Mouse (Mus musculus) heart, postnatal 25 days (tissue): ENCODE data around the gene Nsun6. TPM values are rescaled to one million over a fixed set of nuclear protein-coding genes. Genes with fewer than 3 reads are reported as not detected.

Experiments
- DNase-seq: peaks from one replicate; pipeline ENCODE4 v3.0.0; 2022; ENCODE audit warnings: low spot score
- intact Hi-C: fragments of 180-260 bp; cut with DNase I; formaldehyde crosslinking; loops from one replicate; pipeline ENCODE4 v1.15.1; 2025
- total RNA-seq, 2 experiments: library from RNA; stranded (reverse); gene quantifications; 2 replicates each; pipeline ENCODE4 v1.2.3; 2021

Nsun6 gene
- 1 to 10 TPM; 2.2 to 5.3 TPM for total RNA-seq

DNA sequence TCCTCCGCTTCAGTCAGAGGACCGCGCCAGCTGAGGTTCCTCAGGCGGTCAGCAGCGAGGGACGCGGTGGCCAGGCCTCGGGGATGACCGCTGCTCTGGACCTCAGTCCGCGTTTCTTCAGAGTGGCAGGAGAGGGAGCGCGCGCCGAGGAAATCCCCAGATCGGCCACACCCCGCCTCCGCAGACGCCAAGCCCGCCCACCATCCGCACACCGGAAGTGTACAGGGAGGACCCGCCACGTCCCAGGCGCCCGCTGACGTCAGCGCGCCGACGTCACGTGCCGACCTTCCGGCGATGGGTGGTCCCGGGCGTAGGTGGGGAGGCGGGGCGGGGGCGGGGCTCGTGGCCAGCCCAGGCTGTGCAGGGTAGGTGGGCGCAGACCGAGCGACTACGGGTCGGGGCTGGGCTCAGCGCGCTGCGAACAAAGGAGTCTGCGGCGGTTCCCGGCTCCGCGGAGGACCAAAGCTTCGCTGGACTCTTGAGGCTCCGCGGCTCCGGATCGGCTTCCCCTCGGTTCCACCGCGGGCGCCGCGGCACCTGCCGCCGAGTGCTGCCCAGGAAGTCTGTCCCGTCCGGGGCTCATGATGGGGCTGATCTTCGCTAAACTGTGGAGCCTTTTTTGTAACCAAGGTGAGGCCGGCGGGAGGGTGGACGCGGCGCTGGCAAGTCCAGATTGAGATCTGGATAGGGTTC, at the start of gene Nsun6:
Gene Nsun6 (minus strand): TSS at position 125 of the 693 bp plus-strand sequence.
- DNase-seq = peak; percentile 93
- intact Hi-C loops = loop anchor here (10.0 kb wide), 1 partner anchor 980 kb away; the partner anchor contains the start of gene Stam

GRCm38 (mm10) chr2:15104386-15104785, 49.5 kb upstream of the Nsun6 start:
- DNase-seq = no peak

DNA sequence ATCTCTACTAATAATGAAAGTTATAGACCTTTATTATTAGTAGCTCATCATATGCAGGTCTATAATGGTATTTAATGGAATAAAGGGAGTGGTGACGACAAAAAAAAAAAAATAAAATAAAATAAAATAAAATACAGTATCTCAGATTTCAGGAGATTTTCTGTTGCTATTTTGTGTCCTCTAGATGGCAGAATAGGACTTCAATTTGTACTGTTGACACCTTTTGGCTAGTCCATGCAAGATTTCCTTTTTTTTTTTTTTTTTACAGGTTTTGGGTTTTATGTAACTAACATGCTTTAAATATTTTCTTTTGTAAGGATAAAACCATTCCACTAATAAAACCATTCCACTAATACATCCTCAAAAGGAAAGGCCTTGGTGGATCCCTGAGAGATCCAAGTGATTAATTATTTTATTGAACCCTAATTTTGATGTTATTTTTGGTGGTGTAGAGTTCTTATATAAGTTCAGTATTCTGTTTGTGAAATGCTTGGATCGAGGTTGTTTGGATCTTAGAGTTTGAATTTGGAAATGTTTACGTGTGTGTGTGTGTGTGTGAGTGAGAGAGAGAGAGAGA, 41.7 kb upstream of the Nsun6 start:
- intact Hi-C loops = loop anchor here (5.0 kb wide), 1 partner anchor 1216 kb away; no protein-coding TSS in a partner anchor
- DNase-seq = no peak

More at GRCm38 (mm10) chr2:15104386-15104785, 49.5 kb upstream of the Nsun6 start:
- intact Hi-C loops = no loop called here

GRCm38 (mm10) chr2:15087308-15087707, 32.4 kb upstream of the Nsun6 start:
- intact Hi-C loops = no loop called here
- no peak for DNase-seq

GRCm38 (mm10) chr2:15083702-15084101, 28.8 kb upstream of the Nsun6 start:
- intact Hi-C loops = no loop called here
- DNase-seq = no peak

DNA sequence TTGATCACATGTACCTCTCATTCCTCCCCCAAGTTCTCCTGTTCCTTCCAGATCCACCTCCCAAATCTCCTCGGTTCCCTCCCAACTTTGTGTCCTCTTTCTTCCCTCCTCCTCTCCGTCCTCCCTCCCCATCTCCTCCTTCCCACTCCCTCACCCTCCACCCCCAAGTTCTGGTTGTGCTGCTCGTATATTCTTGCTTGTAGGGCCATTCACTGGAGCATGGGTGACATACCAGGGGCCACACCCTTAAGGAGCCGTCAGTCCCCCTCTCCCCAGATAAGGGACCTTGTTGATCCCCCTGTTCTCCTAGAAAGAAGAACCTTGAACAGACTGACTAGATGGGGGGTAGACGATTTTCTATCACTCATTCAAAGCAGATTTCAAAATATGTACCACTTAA, 12.2 kb upstream of the Nsun6 start:
- no peak for DNase-seq
- intact Hi-C loops = no loop called here

DNA sequence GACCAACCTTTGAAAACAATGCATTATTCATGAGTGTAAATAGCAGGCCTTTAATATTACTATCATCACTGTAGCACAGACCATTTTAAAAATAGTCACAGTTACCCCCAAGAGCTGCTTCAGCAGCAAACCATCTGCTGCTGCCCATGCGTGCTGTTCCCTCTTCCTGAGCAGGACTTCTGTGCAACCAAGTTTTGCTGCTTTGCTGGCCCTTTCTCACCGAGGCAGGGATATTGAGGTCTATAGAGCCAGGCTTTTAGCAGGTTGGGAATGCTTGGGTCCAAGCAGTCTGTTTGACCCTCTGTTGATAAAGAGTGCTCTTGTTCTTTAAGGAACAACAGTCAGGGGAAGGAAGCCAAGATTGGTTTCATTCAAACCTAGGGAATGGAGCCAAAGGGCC, 10.6 kb upstream of the Nsun6 start:
- intact Hi-C loops = no loop called here
- DNase-seq = no peak

- no peak for DNase-seq
- intact Hi-C loops = no loop called here
Observed at GRCm38 (mm10) chr2:15064380-15065269, 9.8 kb upstream of the Nsun6 start.

DNA sequence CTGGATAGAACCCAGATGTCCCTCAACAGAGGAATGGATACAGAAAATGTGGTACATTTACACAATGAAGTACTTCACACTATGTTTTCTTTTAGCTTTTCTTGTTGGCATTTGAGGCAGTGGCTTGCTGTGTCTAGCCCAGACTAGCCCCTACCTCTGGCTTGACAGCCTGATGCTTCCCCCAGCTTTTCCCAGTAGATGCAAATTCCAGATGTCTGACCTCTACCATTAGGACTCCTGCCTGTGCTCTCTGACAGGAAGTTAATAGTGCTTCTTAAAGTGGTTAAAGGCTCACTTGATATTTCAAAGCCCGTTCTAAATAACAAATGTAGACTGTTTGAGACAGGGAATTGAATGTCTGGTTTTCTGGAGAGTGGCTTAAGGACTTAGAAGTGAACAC, 8.9 kb upstream of the Nsun6 start:
- no peak for DNase-seq

GRCm38 (mm10) chr2:15060856-15061255, 6.0 kb upstream of the Nsun6 start:
- no peak for DNase-seq
- intact Hi-C loops = no loop called here

More for the DNA sequence above, 8.9 kb upstream of the Nsun6 start:
- intact Hi-C loops = no loop called here

DNA sequence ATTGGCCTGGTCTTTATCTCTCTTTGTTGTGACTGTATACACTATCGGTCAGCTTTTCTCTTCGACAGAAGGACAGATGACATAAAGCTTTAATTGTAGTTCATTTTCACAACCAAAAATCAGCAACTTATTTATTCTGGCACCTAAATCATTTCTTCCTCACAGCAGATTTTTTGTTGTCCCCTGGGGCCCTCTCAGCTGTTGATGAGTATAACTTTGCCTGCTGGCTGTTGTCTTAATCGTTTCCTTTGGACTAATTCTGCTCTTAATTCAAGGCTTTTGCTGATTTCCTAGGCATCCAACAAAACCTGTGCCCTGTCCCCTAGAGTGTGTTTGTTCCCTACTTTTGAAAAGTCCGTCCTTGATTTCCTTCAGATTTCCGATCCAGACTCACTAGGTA, 3.4 kb upstream of the Nsun6 start:
- no peak for DNase-seq
- intact Hi-C loops = loop anchor here (10.0 kb wide), 1 partner anchor 983 kb away; the partner anchor contains the start of gene Stam

GRCm38 (mm10) chr2:15055741-15056151, 877 bp upstream of the Nsun6 start:
- DNase-seq = no peak
- intact Hi-C loops = loop anchor here (10.0 kb wide), 1 partner anchor 981 kb away; the partner anchor contains the start of gene Stam

GRCm38 (mm10) chr2:15054496-15054895, 373 bp downstream of the Nsun6 start:
- intact Hi-C loops = loop anchor here (10.0 kb wide), 1 partner anchor 980 kb away; the partner anchor contains the start of gene Stam
- no peak for DNase-seq

DNA sequence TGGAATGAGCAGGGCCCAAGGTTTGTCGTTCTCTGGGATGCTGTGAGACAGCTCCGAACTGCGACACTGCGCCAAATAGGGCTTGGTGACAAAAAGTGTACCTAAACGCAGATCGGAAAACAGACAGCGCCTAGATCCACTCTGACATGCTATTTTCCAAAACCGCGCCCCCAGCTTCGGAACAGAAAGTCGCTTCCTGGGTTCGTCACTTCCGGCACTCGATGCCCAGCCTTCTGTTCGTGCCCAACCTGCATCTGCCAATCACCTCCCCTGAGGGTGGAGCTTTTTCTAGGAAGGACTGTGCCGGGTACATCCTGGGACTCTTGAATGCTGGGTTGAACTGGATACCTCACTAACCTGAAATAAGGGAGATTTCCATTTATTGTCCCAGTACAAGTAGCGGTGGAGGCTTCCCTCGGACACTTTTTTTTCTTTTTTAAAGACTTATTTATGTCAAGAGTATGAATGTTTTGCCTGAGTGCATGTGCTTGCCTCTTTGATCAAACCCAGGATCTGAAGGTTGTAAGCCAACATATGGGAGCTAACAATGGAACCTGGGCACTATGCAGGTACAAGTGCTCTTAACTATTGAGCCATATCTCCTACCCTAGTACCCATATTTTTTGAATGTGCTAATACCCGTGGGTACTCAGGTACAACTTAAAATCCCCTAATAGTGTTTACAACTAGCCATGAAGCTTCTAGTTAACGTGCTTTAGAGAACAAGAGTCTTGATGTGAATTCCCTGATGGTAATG, 5.6 kb downstream of the Nsun6 start, which contains the start of gene Arl5b:
Gene Arl5b (plus strand): TSS at position 279 of the 757 bp plus-strand sequence.
- intact Hi-C loops = no loop called here
- DNase-seq = peak; percentile 89

DNA sequence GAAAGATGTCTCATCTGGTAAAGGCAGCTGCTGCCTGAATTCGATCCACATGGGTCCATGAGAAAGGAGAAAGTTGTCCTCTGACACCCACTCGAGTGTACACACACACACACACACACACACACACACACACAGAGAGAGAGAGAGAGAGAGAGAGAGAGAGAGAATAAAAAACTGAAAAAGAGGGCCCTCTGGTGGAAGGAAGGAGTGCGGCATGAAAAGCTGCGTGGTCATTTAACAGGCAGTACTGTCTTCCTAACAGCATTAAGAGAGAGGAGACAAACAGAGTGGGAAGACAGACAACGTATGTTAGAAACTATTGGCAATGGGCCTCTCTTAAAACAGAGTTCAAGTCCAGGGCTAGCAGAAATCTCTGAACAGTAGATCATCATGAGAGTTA, 14.5 kb downstream of the Nsun6 start:
- intact Hi-C loops = no loop called here
- DNase-seq = no peak

- intact Hi-C loops = no loop called here
- peak; percentile 35 for DNase-seq
Observed at GRCm38 (mm10) chr2:15038705-15039104, 16.2 kb downstream of the Nsun6 start.

DNA sequence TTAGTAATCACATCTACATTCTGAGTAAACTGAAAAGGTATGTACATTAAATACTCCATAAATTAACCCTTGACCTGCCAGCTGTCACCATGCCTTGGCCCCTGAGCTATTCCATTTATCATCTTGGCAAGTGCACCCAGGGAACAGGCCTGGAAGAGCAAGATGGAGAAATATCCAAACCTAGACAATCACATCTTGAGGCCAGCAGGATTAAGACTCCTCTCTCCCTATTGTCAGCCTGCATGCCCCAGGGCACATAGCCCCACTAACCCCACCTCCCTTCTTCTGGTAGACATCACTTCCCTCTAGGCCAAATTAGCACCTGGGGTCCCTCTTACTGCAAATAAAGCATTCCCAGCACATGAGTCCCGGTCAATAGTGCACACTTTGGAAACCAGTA, 27.1 kb downstream of the Nsun6 start:
- intact Hi-C loops = no loop called here
- DNase-seq = no peak

- no peak for DNase-seq
- intact Hi-C loops = no loop called here
Observed at GRCm38 (mm10) chr2:15026817-15027216, 28.1 kb downstream of the Nsun6 start.

GRCm38 (mm10) chr2:15008072-15008471, 46.8 kb downstream of the Nsun6 start:
- DNase-seq = no peak
- intact Hi-C loops = no loop called here

- no peak for DNase-seq
Observed at GRCm38 (mm10) chr2:15007531-15007930, 47.3 kb downstream of the Nsun6 start.

More at GRCm38 (mm10) chr2:15007531-15007930, 47.3 kb downstream of the Nsun6 start:
- intact Hi-C loops = no loop called here
